ENCODE assay signal across 10 mouse cellular contexts in the genomic region with DNA sequence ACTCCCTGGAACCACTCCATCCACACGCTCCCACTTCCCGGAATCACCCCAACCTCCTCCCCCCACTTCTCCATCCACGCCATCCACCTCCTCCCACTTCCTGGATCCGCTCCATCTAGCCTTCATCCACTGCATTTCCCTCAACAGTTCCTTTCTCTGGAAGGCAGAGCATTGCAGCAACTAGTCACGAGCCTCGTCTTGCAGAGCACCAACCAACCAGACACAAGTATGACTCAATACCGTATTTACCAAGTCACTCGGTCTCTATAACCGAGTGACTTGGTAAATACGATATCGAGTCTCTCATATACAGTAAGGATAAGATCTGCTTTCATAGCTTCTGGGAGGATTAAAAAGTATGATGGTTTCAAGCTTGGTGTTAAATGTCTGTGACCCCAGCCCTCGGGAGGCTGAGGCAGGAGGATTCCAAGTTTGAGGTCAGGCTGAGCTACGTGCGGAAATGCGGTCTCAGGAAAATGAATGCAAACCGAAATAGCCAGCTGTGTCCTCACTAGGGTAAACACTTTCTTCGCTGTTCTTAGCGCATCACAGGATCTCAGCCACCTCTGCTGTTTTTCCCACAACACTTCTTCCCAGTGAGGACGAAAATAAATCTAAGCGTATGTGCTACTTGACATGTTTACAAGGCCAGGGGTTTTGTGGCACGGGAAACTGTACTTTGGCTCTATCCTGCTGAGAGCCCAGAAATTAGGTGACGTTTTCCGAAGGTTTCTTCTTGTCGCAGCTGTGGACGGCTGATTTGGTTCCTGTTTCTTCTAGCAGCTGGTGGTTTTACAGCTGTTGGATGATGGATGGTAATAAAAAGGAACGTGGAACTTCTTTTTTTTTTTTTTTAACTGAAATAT. TPM values are rescaled to one million over a fixed set of nuclear protein-coding genes. Genes with fewer than 3 reads are reported as not detected.
DNase-seq lines count a peak whose midpoint lies in the region; ATAC-seq and TF ChIP-seq lines count a peak whose summit lies in the region.
"Had no signal": no experiment of that assay in that cellular context is flagged by ENCODE, and none has a peak within 500 bp of the region (broad histone marks: within the 10 kb centered on the region; RNA-seq: fewer than 3 reads in every experiment).

No protein-coding gene starts in this region.

- H3K4me2 ChIP-seq in lung, postnatal 0 days (replicated peaks; ENCODE audit: low read depth, low read length), result no peak overlapping the region
- H3K4me2 ChIP-seq: midbrain, embryonic 11.5 days had no signal

- no peaks in the 10 kb centered on the region for H3K36me3 ChIP-seq in lung, postnatal 0 days (ENCODE audit: insufficient read depth, low read length)

- H3K4me1 ChIP-seq in lung, postnatal 0 days (ENCODE audit: insufficient read depth, low read depth, low read length), result no peaks in the 10 kb centered on the region

- H3K27me3 ChIP-seq in lung, postnatal 0 days (replicated peaks; ENCODE audit: insufficient read depth, low read length), result no peaks in the 10 kb centered on the region

- peak; percentile 62 for TF ChIP-seq EP300 in lung, postnatal 0 days (IDR thresholded peaks at IDR 0.05)

- H3K9me3 ChIP-seq in lung, postnatal 0 days (ENCODE audit: low read length), result no peaks in the 10 kb centered on the region

- intact Hi-C loops in left cerebral cortex, postnatal 14 days (cut with DNase I), result no loop called here

- H3K4me3 ChIP-seq in lung, postnatal 0 days (ENCODE audit: low read depth, low read length), result no peak overlapping the region

- WGBS in lung, postnatal 0 days, result 60% methylated on average over 26 of the region's 26 CpGs

- H3K9ac ChIP-seq in lung, postnatal 0 days (replicated peaks; ENCODE audit: low read depth), result no peak overlapping the region
- H3K9ac ChIP-seq: forebrain, postnatal 0 days had no signal

- TF ChIP-seq CTCF in lung, postnatal 0 days (IDR thresholded peaks at IDR 0.05), result no peak

- no peak overlapping the region for H3K27ac ChIP-seq in lung, postnatal 0 days (ENCODE audit: low read length)

- peak; percentile 63 for ATAC-seq in lung, postnatal 0 days
- ATAC-seq: forebrain, postnatal 0 days had no signal

- DNase-seq in embryo, embryonic 11.5 days (ENCODE audit: low read depth, low spot score), result peak; percentile 22
- no peak for DNase-seq in embryo, embryonic 10 days (ENCODE audit: low spot score)
- DNase-seq in urinary bladder, postnatal 14 days (ENCODE audit: low spot score), result peak; percentile 25
- DNase-seq in urinary bladder, postnatal 25 days (ENCODE audit: low spot score), result no peak
- DNase-seq in lung, postnatal 0 days (ENCODE audit: low spot score), result peak; percentile 71
- no peak for DNase-seq in left cerebral cortex, postnatal 14 days (ENCODE audit: low spot score in 2 of 2)
- no peak for DNase-seq in adrenal gland, adult (ENCODE audit: inconsistent age in 2 of 2, low spot score in 1 of 2)
- no peak for DNase-seq in embryo, embryonic 11 days
- DNase-seq: forebrain, postnatal 0 days had no signal

RNA-seq across cellular contexts. Expression of gene Ntn4, which starts 48.1 kb away (rescaled TPM):
- 1.3 and 1.4 TPM in 2 replicates for polyA plus RNA-seq in lung, postnatal 0 days (2015; fragmentation: Nextera tagmentation; extraction: Ambion mirVana)
- total RNA-seq in left cerebral cortex, postnatal 14 days (2021), result 10 to 100 TPM; 11.7 to 16.1 TPM

Comparison
In these comparisons a context has a peak if more than half of its experiments do, and no peak if none do; other contexts are left out.
1. DNase-seq: peak in embryo, embryonic 11.5 days (single experiment), urinary bladder, postnatal 14 days (single experiment) and lung, postnatal 0 days (single experiment); none in embryo, embryonic 10 days (single experiment), urinary bladder, postnatal 25 days (single experiment), left cerebral cortex, postnatal 14 days (0 of 2), adrenal gland, adult (0 of 2) and embryo, embryonic 11 days (single experiment).